Mouse (Mus musculus) heart, postnatal 4 days (tissue): Measurements from ENCODE around the gene Man2a1. TPM values are rescaled to one million over a fixed set of nuclear protein-coding genes. Genes with fewer than 3 reads are reported as not detected.

Source experiments
- DNase-seq: peaks from one replicate; pipeline ENCODE4 v3.0.0; 2021
- total RNA-seq, 2 experiments: library from RNA; stranded (reverse); gene quantifications; 2 replicates each; pipeline ENCODE4 v1.2.3; 2021

Man2a1 gene
- total RNA-seq, 2 experiments from 2014 or later: 30.7 to 31.0 TPM

- DNase-seq: no peak
Observed at GRCm38 (mm10) chr17:64603534-64603933, 3.0 kb downstream of the Man2a1 start.

- DNase-seq: no peak
Observed at GRCm38 (mm10) chr17:64604163-64604562, 3.6 kb downstream of the Man2a1 start.

GRCm38 (mm10) chr17:64608228-64608627 lies 7.7 kb downstream of the Man2a1 start:
- no peak for DNase-seq

GRCm38 (mm10) chr17:64608923-64609598 lies 8.5 kb downstream of the Man2a1 start:
- DNase-seq: no peak

GRCm38 (mm10) chr17:64609741-64610140 lies 9.2 kb downstream of the Man2a1 start:
- no peak for DNase-seq

- no peak for DNase-seq
Observed at GRCm38 (mm10) chr17:64611426-64611825, 10.9 kb downstream of the Man2a1 start.

GRCm38 (mm10) chr17:64612135-64612885 lies 11.8 kb downstream of the Man2a1 start:
- DNase-seq: peak; percentile 62

- DNase-seq: no peak
Observed at GRCm38 (mm10) chr17:64612930-64613329, 12.4 kb downstream of the Man2a1 start.

- DNase-seq: no peak
Observed at GRCm38 (mm10) chr17:64613351-64613750, 12.8 kb downstream of the Man2a1 start.

GRCm38 (mm10) chr17:64614804-64615203 lies 14.3 kb downstream of the Man2a1 start:
- DNase-seq: no peak

GRCm38 (mm10) chr17:64615420-64615819 lies 14.9 kb downstream of the Man2a1 start:
- DNase-seq: no peak

GRCm38 (mm10) chr17:64616259-64616658 lies 15.7 kb downstream of the Man2a1 start:
- no peak for DNase-seq

- peak; percentile 74 for DNase-seq
Observed at GRCm38 (mm10) chr17:64617838-64618237, 17.3 kb downstream of the Man2a1 start.

GRCm38 (mm10) chr17:64618996-64619395 lies 18.5 kb downstream of the Man2a1 start:
- no peak for DNase-seq

GRCm38 (mm10) chr17:64620135-64620534 lies 19.6 kb downstream of the Man2a1 start:
- DNase-seq: peak; percentile 49

GRCm38 (mm10) chr17:64620627-64621026 lies 20.1 kb downstream of the Man2a1 start:
- DNase-seq: no peak

GRCm38 (mm10) chr17:64621226-64621625 lies 20.7 kb downstream of the Man2a1 start:
- DNase-seq: no peak

- no peak for DNase-seq
Observed at GRCm38 (mm10) chr17:64621649-64622351, 21.3 kb downstream of the Man2a1 start.

GRCm38 (mm10) chr17:64622352-64622886 lies 21.9 kb downstream of the Man2a1 start:
- DNase-seq: peak; percentile 47

- no peak for DNase-seq
Observed at GRCm38 (mm10) chr17:64624439-64624838, 23.9 kb downstream of the Man2a1 start.

GRCm38 (mm10) chr17:64628796-64629195 lies 28.3 kb downstream of the Man2a1 start:
- DNase-seq: no peak

- no peak for DNase-seq
Observed at GRCm38 (mm10) chr17:64629486-64629885, 28.9 kb downstream of the Man2a1 start.

GRCm38 (mm10) chr17:64630506-64630905 lies 30.0 kb downstream of the Man2a1 start:
- no peak for DNase-seq
